Comparison of ENCODE assay signal across 9 mouse cellular contexts in the genomic region with DNA sequence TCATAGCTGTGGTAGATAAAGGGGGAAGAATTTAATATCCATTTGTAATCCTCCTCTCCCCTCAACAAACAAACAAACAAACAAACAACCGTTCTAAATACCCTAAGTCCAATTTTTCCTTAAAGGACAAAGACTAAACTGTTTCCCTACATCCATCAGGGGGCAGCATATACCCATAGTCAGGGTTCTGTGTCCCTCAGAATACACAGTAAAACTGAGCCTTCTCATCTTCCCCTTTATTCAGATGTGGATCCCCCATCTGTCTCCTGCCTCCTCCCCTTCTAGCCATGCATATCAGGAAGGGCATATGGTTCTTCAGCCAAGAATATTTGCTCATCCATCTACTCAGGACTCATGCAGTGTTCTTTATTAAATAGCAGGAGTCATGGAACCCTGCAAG. TPM values are rescaled to one million over a fixed set of nuclear protein-coding genes. Genes with fewer than 3 reads are reported as not detected.
DNase-seq lines count a peak whose midpoint lies in the region; TF ChIP-seq lines count a peak whose summit lies in the region.
"Had no signal": no experiment of that assay in that cellular context is flagged by ENCODE, and none has a peak within 500 bp of the region (broad histone marks: within the 10 kb centered on the region; RNA-seq: fewer than 3 reads in every experiment).

No protein-coding gene starts in this region.

- H3K27ac ChIP-seq in layer of hippocampus, adult 2 months, result 0 out of 2 replicates have a peak overlapping the region, but pooled peaks have one; percentile 28
- H3K27ac ChIP-seq: embryonic facial prominence, embryonic 15.5 days; limb, embryonic 13.5 days had no signal

- 3% methylated on average over 1 of the region's 1 CpGs for whole genome bisulfite sequencing in lung, adult 2 months

- TF ChIP-seq POLR2A in lung, adult 2 months (IDR thresholded peaks at IDR 0.05; ENCODE audit: borderline replicate concordance, extremely low read depth, low read depth, low read length), result no peak

- peak; percentile 65 to 67 for DNase-seq in layer of hippocampus, adult 2 months (ENCODE audit: low spot score in 2 of 2)
- no peak for DNase-seq in layer of hippocampus, postnatal 25 days (ENCODE audit: extremely low spot score in 1 of 2, low spot score in 1 of 2)
- peak; percentile 66 for DNase-seq in MEL-GATA-1-ER (ENCODE audit: extremely low read depth, low read depth)
- peak; percentile 52 to 67 for DNase-seq in cerebellum, adult 18-20 months
- DNase-seq in heart, postnatal 4 days, result peak; percentile 56
- no peak for DNase-seq in lung, adult 2 months
- peak; percentile 34 for DNase-seq in thymus, postnatal 4 days

- H3K4me3 ChIP-seq in layer of hippocampus, adult 2 months, result no peak overlapping the region
- no peak overlapping the region for H3K4me3 ChIP-seq in lung, adult 2 months (replicated peaks; ENCODE audit: extremely low read depth, low read depth, low read length)
- H3K4me3 ChIP-seq: embryonic facial prominence, embryonic 15.5 days; limb, embryonic 13.5 days had no signal

- H3K4me1 ChIP-seq in lung, adult 2 months (ENCODE audit: control insufficient read depth, insufficient read depth, low read length), result no peaks in the 10 kb centered on the region; the same call in 1 of the 2 replicates

- TF ChIP-seq CTCF in layer of hippocampus, adult 2 months (conservative IDR thresholded peaks at IDR 0.05), result peak; percentile 86
- peak; percentile 27; the same call in 1 of the 2 replicates for TF ChIP-seq CTCF in lung, adult 2 months (IDR thresholded peaks at IDR 0.05; ENCODE audit: insufficient read depth, low read length)

RNA-seq across cellular contexts. Expression of a gene that starts 1.4 kb away (rescaled TPM):
- 10 to 100 TPM; 43.6 to 51.0 TPM for total RNA-seq in layer of hippocampus, adult 2 months (2021)
- 10 to 100 TPM; 35.6 to 49.6 TPM for total RNA-seq in layer of hippocampus, postnatal 25 days (2021)
- 10 to 100 TPM; 30.3 to 32.5 TPM for total RNA-seq in heart, postnatal 4 days (2021)
- polyA plus RNA-seq in lung, adult 2 months (2012; rRNA removed), result 6.5 and 10.8 TPM in 2 replicates

RNA-seq across cellular contexts. Expression of a gene that starts 13.2 kb away (rescaled TPM):
- total RNA-seq in layer of hippocampus, adult 2 months (2021), result 1 to 10 TPM; 2.6 to 2.7 TPM
- total RNA-seq in layer of hippocampus, postnatal 25 days (2021), result 1 to 10 TPM; 3.2 to 3.6 TPM
- total RNA-seq in heart, postnatal 4 days (2021), result 1 to 10 TPM; 7.3 to 7.7 TPM
- polyA plus RNA-seq in lung, adult 2 months (2012; rRNA removed), result 10.8 and 12.2 TPM in 2 replicates

RNA-seq across cellular contexts. Expression of a gene that starts 50.0 kb away (rescaled TPM):
- total RNA-seq in layer of hippocampus, adult 2 months (2021), result 10 to 100 TPM; 40.7 to 47.5 TPM
- total RNA-seq in layer of hippocampus, postnatal 25 days (2021), result 10 to 100 TPM; 44.4 to 48.3 TPM
- 10 to 100 TPM; 29.5 to 30.6 TPM for total RNA-seq in heart, postnatal 4 days (2021)
- 214 and 217 TPM in 2 replicates for polyA plus RNA-seq in lung, adult 2 months (2012; rRNA removed)

Comparison
In these comparisons a context has a peak if more than half of its experiments do, and no peak if none do; other contexts are left out.
1. DNase-seq: peak in layer of hippocampus, adult 2 months (2 of 2), MEL-GATA-1-ER (single experiment), cerebellum, adult 18-20 months (2 of 2), heart, postnatal 4 days (single experiment) and thymus, postnatal 4 days (single experiment); none in layer of hippocampus, postnatal 25 days (0 of 2) and lung, adult 2 months (single experiment).